Comparison of ENCODE assay signal across 9 mouse cellular contexts in the genomic region with DNA sequence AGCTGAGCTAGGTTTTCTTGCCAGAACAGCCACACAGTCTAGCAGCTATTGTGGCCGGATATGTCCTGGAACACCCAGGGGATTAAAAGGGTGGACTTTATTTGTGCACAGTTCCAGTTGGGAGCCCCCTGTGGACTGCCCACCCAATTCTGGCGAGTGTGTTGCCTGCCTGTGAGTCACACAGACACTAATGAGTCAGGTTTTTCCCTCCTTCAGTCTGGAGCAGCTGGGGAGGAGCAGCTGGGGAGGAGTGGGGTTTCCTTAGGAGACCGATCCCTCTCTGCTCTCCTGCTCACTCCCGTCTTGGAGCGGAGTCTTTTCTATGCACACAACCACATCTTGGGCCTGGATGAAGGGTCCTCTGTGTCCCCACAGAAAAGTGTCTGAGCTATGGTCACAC. TPM values are rescaled to one million over a fixed set of nuclear protein-coding genes. Genes with fewer than 3 reads are reported as not detected.
DNase-seq lines count a peak whose midpoint lies in the region; ATAC-seq lines count a peak whose summit lies in the region.
"Had no signal": no experiment of that assay in that cellular context is flagged by ENCODE, and none has a peak within 500 bp of the region (broad histone marks: within the 10 kb centered on the region; RNA-seq: fewer than 3 reads in every experiment).

No protein-coding gene starts in this region.

- no peak overlapping the region for H3K4me3 ChIP-seq in forebrain, embryonic 12.5 days (replicated peaks)
- no peak overlapping the region for H3K4me3 ChIP-seq in forebrain, embryonic 11.5 days (ENCODE audit: low read depth, low read length)
- no peak overlapping the region for H3K4me3 ChIP-seq in midbrain, embryonic 16.5 days (ENCODE audit: low read depth, low read length)
- H3K4me3 ChIP-seq: neural tube, embryonic 12.5 days had no signal

- no peaks in the 10 kb centered on the region for H3K9me3 ChIP-seq in forebrain, embryonic 12.5 days
- H3K9me3 ChIP-seq in forebrain, embryonic 11.5 days (ENCODE audit: control insufficient read depth, low read length): no peaks in the 10 kb centered on the region
- no peaks in the 10 kb centered on the region for H3K9me3 ChIP-seq in midbrain, embryonic 16.5 days (replicated peaks; ENCODE audit: control insufficient read depth, low read length, poor library complexity, severe bottlenecking)
- H3K9me3 ChIP-seq: neural tube, embryonic 12.5 days had no signal

- H3K27ac ChIP-seq in forebrain, embryonic 12.5 days: peak overlapping the region; percentile 27
- H3K27ac ChIP-seq in forebrain, embryonic 11.5 days (ENCODE audit: low read depth, low read length): no peak overlapping the region
- H3K27ac ChIP-seq in midbrain, embryonic 16.5 days (ENCODE audit: low read length): peak overlapping the region; percentile 5; the same call in 1 of the 2 replicates

- peaks cover 10% of the 10 kb centered on the region for H3K4me1 ChIP-seq in forebrain, embryonic 12.5 days
- H3K4me1 ChIP-seq in forebrain, embryonic 11.5 days (replicated peaks; ENCODE audit: control insufficient read depth, insufficient read depth, low read length): no peaks in the 10 kb centered on the region
- no peaks in the 10 kb centered on the region for H3K4me1 ChIP-seq in midbrain, embryonic 16.5 days (ENCODE audit: control insufficient read depth, insufficient read depth, low read length)

- ATAC-seq in forebrain, embryonic 12.5 days (ENCODE audit: low FRiP score): no peak
- no peak for ATAC-seq in forebrain, embryonic 11.5 days (replicated peaks; ENCODE audit: low FRiP score)
- ATAC-seq in midbrain, embryonic 16.5 days: no peak

- intact Hi-C loops in heart, postnatal 25 days (cut with DNase I): loop anchor here (2.0 kb wide), 1 partner anchor 34 kb away; no protein-coding TSS in a partner anchor

- H3K36me3 ChIP-seq in forebrain, embryonic 12.5 days (replicated peaks): no peaks in the 10 kb centered on the region
- H3K36me3 ChIP-seq in forebrain, embryonic 11.5 days (ENCODE audit: control insufficient read depth, insufficient read depth, low read length): no peaks in the 10 kb centered on the region
- no peaks in the 10 kb centered on the region for H3K36me3 ChIP-seq in midbrain, embryonic 16.5 days (ENCODE audit: control insufficient read depth, insufficient read depth, low read length)
- H3K36me3 ChIP-seq: neural tube, embryonic 12.5 days had no signal

- WGBS in forebrain, embryonic 12.5 days: 53% methylated on average over 5 of the region's 5 CpGs
- 56% methylated on average over 5 of the region's 5 CpGs for WGBS in forebrain, embryonic 11.5 days
- WGBS in midbrain, embryonic 16.5 days: 60% methylated on average over 5 of the region's 5 CpGs

- H3K9ac ChIP-seq in forebrain, embryonic 12.5 days: no peak overlapping the region
- no peak overlapping the region for H3K9ac ChIP-seq in forebrain, embryonic 11.5 days (ENCODE audit: low read length)
- H3K9ac ChIP-seq in midbrain, embryonic 16.5 days (ENCODE audit: low read depth, low read length): no peak overlapping the region
- H3K9ac ChIP-seq: neural tube, embryonic 12.5 days had no signal

- no peak overlapping the region for H3K4me2 ChIP-seq in forebrain, embryonic 12.5 days
- no peak overlapping the region for H3K4me2 ChIP-seq in forebrain, embryonic 11.5 days (ENCODE audit: low read depth, low read length, severe bottlenecking)
- no peak overlapping the region for H3K4me2 ChIP-seq in midbrain, embryonic 16.5 days (ENCODE audit: low read length)
- H3K4me2 ChIP-seq: neural tube, embryonic 12.5 days had no signal

- DNase-seq in forebrain, embryonic 11.5 days (ENCODE audit: low spot score): no peak
- peak; percentile 79 for DNase-seq in right cerebral cortex, adult 18-20 months
- DNase-seq in right cerebral cortex, postnatal 4 days: no peak
- DNase-seq in heart, postnatal 25 days (ENCODE audit: low spot score): peak; percentile 65
- DNase-seq in testis, postnatal 10 days (ENCODE audit: low spot score): no peak
- DNase-seq in natural killer cell, adult 2 months (ENCODE audit: low spot score in 2 of 2): no peak

- no peaks in the 10 kb centered on the region for H3K27me3 ChIP-seq in forebrain, embryonic 12.5 days
- H3K27me3 ChIP-seq in forebrain, embryonic 11.5 days (ENCODE audit: control insufficient read depth, insufficient read depth, low read length): no peaks in the 10 kb centered on the region
- H3K27me3 ChIP-seq in midbrain, embryonic 16.5 days (ENCODE audit: control insufficient read depth, insufficient read depth, low read depth, low read length): no peaks in the 10 kb centered on the region
- H3K27me3 ChIP-seq: neural tube, embryonic 12.5 days had no signal

RNA-seq across cellular contexts. Expression of gene Ankrd2, which starts 19.0 kb away (rescaled TPM):
- 0.28 and 0.49 TPM in 2 replicates for polyA plus RNA-seq in forebrain, embryonic 12.5 days (2016; fragmentation: Nextera tagmentation; extraction: Ambion mirVana)
- not detected in 2 replicates for polyA plus RNA-seq in forebrain, embryonic 11.5 days (2014; fragmentation: Nextera tagmentation; extraction: Ambion mirVana)
- not detected for total RNA-seq in heart, postnatal 25 days (2021)
- polyA plus RNA-seq in midbrain, embryonic 16.5 days (2015; fragmentation: Nextera tagmentation; extraction: Ambion mirVana): 0.71 and 0.94 TPM in 2 replicates

RNA-seq across cellular contexts. Expression of gene Hoga1, which starts 28.6 kb away (rescaled TPM):
- 1.1 and 1.5 TPM in 2 replicates for polyA plus RNA-seq in forebrain, embryonic 12.5 days (2016; fragmentation: Nextera tagmentation; extraction: Ambion mirVana)
- 1.1 and 1.9 TPM in 2 replicates for polyA plus RNA-seq in forebrain, embryonic 11.5 days (2014; fragmentation: Nextera tagmentation; extraction: Ambion mirVana)
- total RNA-seq in heart, postnatal 25 days (2021): 1 to 10 TPM; 1.1 to 1.7 TPM
- 1.6 and 1.7 TPM in 2 replicates for polyA plus RNA-seq in midbrain, embryonic 16.5 days (2015; fragmentation: Nextera tagmentation; extraction: Ambion mirVana)

RNA-seq across cellular contexts. Expression of gene 4933411K16Rik, which starts 35.2 kb away (rescaled TPM):
- 0.14 TPM in 2 replicates for polyA plus RNA-seq in forebrain, embryonic 12.5 days (2016; fragmentation: Nextera tagmentation; extraction: Ambion mirVana)
- 0.13 TPM in 1 of 2 replicates, not detected in the other for polyA plus RNA-seq in forebrain, embryonic 11.5 days (2014; fragmentation: Nextera tagmentation; extraction: Ambion mirVana)
- total RNA-seq in heart, postnatal 25 days (2021): not detected
- polyA plus RNA-seq in midbrain, embryonic 16.5 days (2015; fragmentation: Nextera tagmentation; extraction: Ambion mirVana): not detected in 2 replicates
- polyA plus RNA-seq: neural tube, embryonic 12.5 days had no signal

RNA-seq across cellular contexts. Expression of gene Ubtd1, which starts 35.3 kb away (rescaled TPM):
- polyA plus RNA-seq in forebrain, embryonic 12.5 days (2016; fragmentation: Nextera tagmentation; extraction: Ambion mirVana): 7.1 and 7.8 TPM in 2 replicates
- polyA plus RNA-seq in forebrain, embryonic 11.5 days (2014; fragmentation: Nextera tagmentation; extraction: Ambion mirVana): 8.5 and 9.7 TPM in 2 replicates
- total RNA-seq in heart, postnatal 25 days (2021): 10 to 100 TPM; 22.3 to 23.8 TPM
- 9.1 and 10.1 TPM in 2 replicates for polyA plus RNA-seq in midbrain, embryonic 16.5 days (2015; fragmentation: Nextera tagmentation; extraction: Ambion mirVana)

RNA-seq across cellular contexts. Expression of gene Mms19, which starts 35.9 kb away (rescaled TPM):
- polyA plus RNA-seq in forebrain, embryonic 12.5 days (2016; fragmentation: Nextera tagmentation; extraction: Ambion mirVana): 32.2 and 36.7 TPM in 2 replicates
- polyA plus RNA-seq in forebrain, embryonic 11.5 days (2014; fragmentation: Nextera tagmentation; extraction: Ambion mirVana): 38.2 and 39.9 TPM in 2 replicates
- 10 to 100 TPM; 13.2 to 17.2 TPM for total RNA-seq in heart, postnatal 25 days (2021)
- polyA plus RNA-seq in midbrain, embryonic 16.5 days (2015; fragmentation: Nextera tagmentation; extraction: Ambion mirVana): 27.0 and 31.9 TPM in 2 replicates

Comparison
In these comparisons a context has a peak if more than half of its experiments do, and no peak if none do; other contexts are left out.
1. DNase-seq: peak in right cerebral cortex, adult 18-20 months (single experiment) and heart, postnatal 25 days (single experiment); none in forebrain, embryonic 11.5 days (single experiment), right cerebral cortex, postnatal 4 days (single experiment), testis, postnatal 10 days (single experiment) and natural killer cell, adult 2 months (0 of 2).